Mouse (Mus musculus): ENCODE measurements around the gene Lypd6.

GRCm38 (mm10) chr2:50044170-50044870 lies 21.9 kb upstream of the Lypd6 start:
- TF ChIP-seq FLI1 (IDR thresholded peaks at IDR 0.05; ENCODE audit: low read length) (no peak), GATA1 (IDR thresholded peaks at IDR 0.05; ENCODE audit: borderline replicate concordance, low read length) (no peak)

Measured in megakaryocyte, embryonic 14.5 days (primary cell).